Mouse (Mus musculus) lung, embryonic 15.5 days (tissue): Measurements from ENCODE around the gene Bcl10. TPM values are rescaled to one million over a fixed set of nuclear protein-coding genes. Genes with fewer than 3 reads are reported as not detected.
A peak's percentile ranks its signal among the peaks of the same experiment; 100 is the strongest.
"Not testable (repeated sequence)": the region's sequence is repeated elsewhere in the genome, so short reads cannot be mapped to it uniquely, and the experiment has no call there.

Source experiments
- ATAC-seq: fragments of 200-750 bp; cut with Nextera tagmentation; 2 replicates; pipeline ENCODE4 v1.8.0; 2017; ENCODE audit warnings: moderate number of reproducible peaks, borderline replicate concordance; ENCODE audit not compliant: low FRiP score, low TSS enrichment; ENCODE audit errors: extremely low read depth
- H3K27ac ChIP-seq: fragments of 300-500 bp; sonication (generic); 2 replicates; pipeline ENCODE4 v1.5.1; 2015; ENCODE audit warnings: moderate library complexity, mild to moderate bottlenecking, inconsistent platforms
- H3K27me3 ChIP-seq: fragments of 300-500 bp; sonication (generic); 2 replicates; pipeline ENCODE4 v1.6.1; 2015; ENCODE audit warnings: inconsistent platforms
- H3K36me3 ChIP-seq: fragments of 300-500 bp; sonication (generic); 2 replicates; pipeline ENCODE4 v1.6.1; 2015; ENCODE audit warnings: inconsistent platforms
- H3K4me1 ChIP-seq: fragments of 300-500 bp; sonication (generic); 2 replicates; pipeline ENCODE4 v1.6.1; 2015; ENCODE audit warnings: inconsistent platforms
- H3K4me2 ChIP-seq: fragments of 300-500 bp; sonication (generic); 2 replicates; pipeline ENCODE4 v1.6.1; 2015; ENCODE audit warnings: inconsistent platforms, mild to moderate bottlenecking, moderate library complexity
- H3K4me3 ChIP-seq: fragments of 300-500 bp; sonication (generic); 2 replicates; pipeline ENCODE4 v1.5.1; 2015; ENCODE audit warnings: mild to moderate bottlenecking, inconsistent platforms
- H3K9ac ChIP-seq: fragments of 300-500 bp; sonication (generic); 2 replicates; pipeline ENCODE4 v1.6.1; 2015; ENCODE audit warnings: inconsistent platforms
- H3K9me3 ChIP-seq: fragments of 300-500 bp; sonication (generic); 2 replicates; pipeline ENCODE4 v1.6.1; 2016; ENCODE audit warnings: inconsistent platforms
- WGBS: fragments of 180-500 bp; shearing (Covaris S2); methylation state at CpG from one replicate; pipeline ENCODE4 v1.1.7; 2015; 5-methylcytosine and 5-hydroxymethylcytosine counted together
- polyA plus RNA-seq: library from polyadenylated mRNA; unstranded; fragments of >200 nt; fragmentation: Nextera tagmentation; extraction: Ambion mirVana; gene quantifications from 2 replicates; pipeline ENCODE4 v1.2.1, GENCODE M21; 2015

Gene Bcl10
- polyA plus RNA-seq, 1 experiment from 2014 or later = 52.8 TPM

DNA sequence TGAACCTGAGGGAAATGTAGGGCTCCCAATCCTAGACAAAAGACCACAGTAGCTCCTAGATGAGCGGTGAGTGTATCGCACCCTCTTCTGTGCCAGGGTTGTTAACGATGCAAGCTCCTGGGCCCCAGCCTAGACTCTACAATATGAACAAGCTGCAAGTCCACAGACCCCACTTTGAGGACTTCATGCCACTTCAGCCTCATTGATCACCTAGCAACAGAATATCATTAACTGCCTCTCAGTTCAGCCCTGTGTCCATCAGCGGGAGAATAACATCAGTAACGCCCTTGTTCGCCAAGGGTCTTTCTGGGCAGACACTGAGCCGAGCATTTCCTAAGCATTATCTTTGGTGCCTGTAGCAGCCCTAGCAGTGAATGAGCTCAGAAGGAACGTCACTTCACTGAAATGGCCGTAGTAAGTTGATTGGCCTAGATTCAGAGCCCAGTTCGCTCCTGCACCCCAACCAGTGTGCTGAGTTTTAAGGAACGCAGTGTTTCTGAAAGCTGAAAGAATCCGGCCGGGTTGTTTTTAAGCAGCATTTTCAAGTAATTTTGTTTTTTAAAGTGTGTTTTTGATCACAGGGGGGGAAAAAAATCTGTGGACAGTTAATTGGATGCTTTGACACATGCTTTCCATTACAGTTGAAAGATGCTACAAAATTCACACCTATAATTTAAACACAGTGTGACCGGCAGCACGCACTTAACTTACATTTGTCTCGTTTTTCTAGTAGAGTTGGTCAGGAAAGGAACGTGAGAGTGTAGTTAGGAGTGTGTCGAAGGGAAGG, 32.1 kb upstream of the Bcl10 start:
- 75% methylated on average over 18 of the region's 18 CpGs for WGBS
- no peaks in the 10 kb centered on the region for H3K9me3 ChIP-seq

DNA sequence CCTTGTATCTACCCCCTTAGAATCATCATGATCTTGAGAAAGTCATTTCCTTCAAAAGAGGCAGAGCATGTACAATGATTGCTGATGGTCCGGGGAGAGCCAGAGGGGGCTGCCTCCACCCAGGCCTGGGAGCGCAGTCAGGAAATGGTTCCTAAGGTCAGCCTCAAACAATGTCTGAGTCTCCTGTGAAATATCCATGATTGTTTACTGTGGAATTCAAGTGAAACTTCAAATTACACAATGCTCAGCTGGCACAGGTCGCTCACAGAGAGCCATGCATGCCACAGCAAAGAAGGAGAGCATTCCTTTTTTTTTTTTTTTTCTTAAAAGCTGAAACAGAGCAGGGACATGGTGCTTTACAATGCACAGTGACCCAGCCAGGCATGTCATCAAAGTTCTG, 30.2 kb upstream of the Bcl10 start:
- WGBS = 55% methylated on average over 3 of the region's 3 CpGs
- no peak overlapping the region for H3K4me2 ChIP-seq

More for the DNA sequence above, 32.1 kb upstream of the Bcl10 start:
- H3K9ac ChIP-seq = no peak overlapping the region
- H3K27ac ChIP-seq = no peak overlapping the region
- H3K4me3 ChIP-seq = no peak overlapping the region
- peaks cover 14% of the 10 kb centered on the region for H3K4me1 ChIP-seq
- H3K4me2 ChIP-seq = no peak overlapping the region
- no peak for ATAC-seq
- H3K36me3 ChIP-seq = no peaks in the 10 kb centered on the region
- H3K27me3 ChIP-seq = no peaks in the 10 kb centered on the region

DNA sequence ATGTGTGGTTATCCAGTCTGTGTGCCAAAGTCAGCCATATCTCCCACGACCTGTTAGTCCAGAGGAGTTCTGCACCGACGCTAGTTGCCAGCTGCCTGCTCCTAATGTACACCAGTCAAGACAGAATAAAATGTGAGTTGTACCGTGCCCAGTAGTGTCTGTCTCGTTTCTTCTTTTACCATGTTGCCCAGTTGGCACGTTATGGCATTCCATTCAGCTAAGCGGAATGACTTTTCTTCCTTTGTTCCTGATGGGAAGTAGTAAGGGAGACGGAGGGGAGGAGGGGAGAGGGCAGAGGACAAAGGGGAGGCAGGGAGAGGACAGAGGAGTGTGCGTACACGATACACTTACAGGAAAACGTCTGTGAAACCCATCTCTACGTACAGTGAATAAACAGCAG, 28.5 kb upstream of the Bcl10 start:
- Histone ChIP-seq H3K4me1 (peaks cover 4% of the 10 kb centered on the region; the same call in 1 of the 2 replicates), H3K4me3 (no peak overlapping the region), H3K36me3 (no peaks in the 10 kb centered on the region), H3K27me3 (no peaks in the 10 kb centered on the region), H3K4me2 (no peak overlapping the region), H3K27ac (no peak overlapping the region), H3K9ac (no peak overlapping the region), H3K9me3 (no peaks in the 10 kb centered on the region)
- 68% methylated on average over 12 of the region's 12 CpGs for WGBS
- no peak for ATAC-seq

More for the DNA sequence above, 30.2 kb upstream of the Bcl10 start:
- H3K36me3 ChIP-seq = no peaks in the 10 kb centered on the region
- no peak overlapping the region for H3K27ac ChIP-seq
- ATAC-seq = no peak
- no peak overlapping the region for H3K4me3 ChIP-seq
- no peaks in the 10 kb centered on the region for H3K27me3 ChIP-seq
- no peak overlapping the region for H3K9ac ChIP-seq
- H3K4me1 ChIP-seq = 0 out of 2 replicates have a peak, but pooled peaks cover 3% of the 10 kb centered on the region
- H3K9me3 ChIP-seq = no peaks in the 10 kb centered on the region

DNA sequence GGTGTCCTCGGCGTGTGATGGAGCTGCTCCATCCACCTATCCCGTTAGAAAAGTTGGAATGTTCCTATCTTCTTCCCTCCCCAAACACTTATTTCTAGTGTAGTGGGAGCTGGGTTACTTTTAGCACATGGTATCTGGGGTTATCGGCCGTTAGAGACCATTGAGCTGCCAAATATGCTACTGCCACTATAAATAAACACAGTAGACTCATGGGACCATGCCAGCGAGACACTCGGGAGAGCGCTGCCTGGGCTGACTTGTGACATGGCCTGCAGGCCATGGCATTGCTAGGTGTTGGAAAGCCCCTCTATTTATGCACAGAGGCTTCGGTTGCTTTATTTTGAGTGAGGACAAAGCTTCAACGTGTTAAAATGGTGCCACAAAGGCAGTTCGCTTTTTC, 24.9 kb upstream of the Bcl10 start:
- no peak overlapping the region for H3K4me3 ChIP-seq
- 59% methylated on average over 11 of the region's 11 CpGs for WGBS
- ATAC-seq = no peak

DNA sequence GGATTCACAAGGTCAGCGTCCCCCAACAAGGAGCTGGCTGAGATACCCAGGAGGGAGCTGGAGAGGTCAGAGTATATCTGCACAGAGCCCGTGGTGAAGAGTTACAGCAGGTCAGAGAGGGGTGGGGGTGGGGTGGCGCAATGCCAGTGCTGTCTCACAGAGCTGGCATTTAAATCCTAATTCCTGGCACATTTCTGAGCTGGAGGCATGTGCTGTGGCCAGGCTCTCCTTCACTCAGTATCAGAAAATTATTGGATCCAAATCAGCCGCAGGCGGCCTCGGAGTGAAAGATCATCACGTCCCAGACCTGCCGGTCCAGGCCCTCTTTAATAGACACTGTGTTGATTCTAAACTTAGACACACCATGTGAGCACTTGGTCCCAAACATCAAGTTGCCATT, 22.8 kb upstream of the Bcl10 start:
- ATAC-seq = no peak
- 77% methylated on average over 8 of the region's 8 CpGs for WGBS
- Histone ChIP-seq H3K9me3 (no peaks in the 10 kb centered on the region), H3K4me3 (no peak overlapping the region), H3K9ac (no peak overlapping the region), H3K27ac (no peak overlapping the region), H3K4me1 (peaks cover 4% of the 10 kb centered on the region; the same call in 1 of the 2 replicates), H3K4me2 (no peak overlapping the region), H3K27me3 (no peaks in the 10 kb centered on the region), H3K36me3 (no peaks in the 10 kb centered on the region)

More for the DNA sequence above, 24.9 kb upstream of the Bcl10 start:
- no peak overlapping the region for H3K9ac ChIP-seq
- no peaks in the 10 kb centered on the region for H3K36me3 ChIP-seq
- H3K27me3 ChIP-seq = no peaks in the 10 kb centered on the region
- H3K9me3 ChIP-seq = no peaks in the 10 kb centered on the region
- H3K4me1 ChIP-seq = peaks cover 4% of the 10 kb centered on the region; the same call in 1 of the 2 replicates
- H3K4me2 ChIP-seq = no peak overlapping the region
- H3K27ac ChIP-seq = no peak overlapping the region

DNA sequence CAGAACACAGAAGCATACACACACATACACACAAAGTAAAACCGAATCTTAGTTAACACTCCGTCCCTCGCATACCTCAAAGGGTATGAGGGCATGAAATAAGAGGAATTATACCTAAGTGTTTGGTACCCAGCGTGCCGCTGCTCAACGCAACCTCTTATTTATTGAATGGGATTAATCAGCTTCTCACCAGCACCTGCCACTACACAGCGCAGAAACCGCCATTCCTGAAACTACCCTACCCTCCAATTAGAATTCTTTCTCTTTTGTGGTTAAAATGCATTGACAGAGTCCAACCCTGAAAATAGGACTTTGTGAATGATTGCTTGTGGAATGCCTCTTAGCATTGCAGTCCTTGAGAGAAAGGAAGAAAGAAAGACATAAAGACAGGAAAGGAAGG, 19.1 kb upstream of the Bcl10 start:
- Histone ChIP-seq H3K9me3 (no peaks in the 10 kb centered on the region), H3K36me3 (no peaks in the 10 kb centered on the region), H3K27ac (no peak overlapping the region), H3K27me3 (no peaks in the 10 kb centered on the region), H3K4me3 (no peak overlapping the region), H3K9ac (no peak overlapping the region), H3K4me1 (0 out of 2 replicates have a peak, but pooled peaks cover 3% of the 10 kb centered on the region), H3K4me2 (no peak overlapping the region)
- no peak for ATAC-seq
- WGBS = 79% methylated on average over 8 of the region's 8 CpGs

DNA sequence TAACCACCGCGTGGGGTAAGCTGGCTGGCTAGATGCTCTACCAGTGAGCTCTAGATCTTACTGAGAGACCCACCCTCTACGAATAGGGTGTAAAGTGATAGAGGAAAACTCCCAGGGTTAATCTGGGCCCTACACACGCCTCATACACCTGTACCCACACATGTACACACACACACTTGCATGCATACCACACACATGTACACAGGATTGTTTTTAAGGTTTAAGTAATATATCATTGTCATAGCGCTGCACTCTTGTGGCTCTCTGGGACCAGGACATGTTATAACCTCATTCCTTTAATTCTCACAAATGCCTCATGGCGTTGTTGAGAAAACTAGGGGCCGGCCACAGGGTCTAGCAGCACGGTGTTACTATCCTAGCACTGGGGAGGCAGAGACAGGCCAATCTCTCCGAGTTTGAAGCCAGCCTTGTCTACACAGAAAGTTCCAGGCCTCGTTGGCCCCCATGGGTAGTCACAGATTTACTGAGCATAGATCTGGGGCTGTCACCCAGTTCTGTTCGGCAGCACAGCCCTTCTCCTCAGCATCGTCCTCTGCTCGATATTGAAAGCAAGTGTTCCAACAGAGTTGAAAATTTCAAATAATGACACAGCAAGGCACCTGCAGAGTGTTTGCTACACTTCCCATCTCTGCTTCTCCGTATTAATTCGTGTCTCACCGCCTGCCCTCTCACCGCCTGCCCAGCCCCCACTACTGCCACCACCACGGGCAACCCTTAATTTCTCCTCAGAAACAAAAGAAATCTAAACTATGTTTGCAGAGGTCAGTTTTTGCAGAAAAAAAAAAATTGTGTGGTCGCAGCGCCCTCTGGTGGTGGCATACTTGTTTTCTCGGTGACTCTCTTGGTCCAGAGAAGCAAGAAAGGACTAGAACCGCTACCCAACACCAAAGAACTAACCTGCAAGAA, 17.5 kb upstream of the Bcl10 start:
- no peak overlapping the region for H3K27ac ChIP-seq
- peak overlapping the region; percentile 40 for H3K4me2 ChIP-seq
- H3K36me3 ChIP-seq = no peaks in the 10 kb centered on the region
- WGBS = 51% methylated on average over 22 of the region's 22 CpGs
- no peaks in the 10 kb centered on the region for H3K9me3 ChIP-seq
- ATAC-seq = no peak
- H3K4me3 ChIP-seq = 0 out of 2 replicates have a peak overlapping the region, but pooled peaks have one; percentile 11
- 0 out of 2 replicates have a peak, but pooled peaks cover 3% of the 10 kb centered on the region for H3K4me1 ChIP-seq
- H3K27me3 ChIP-seq = no peaks in the 10 kb centered on the region
- no peak overlapping the region for H3K9ac ChIP-seq

DNA sequence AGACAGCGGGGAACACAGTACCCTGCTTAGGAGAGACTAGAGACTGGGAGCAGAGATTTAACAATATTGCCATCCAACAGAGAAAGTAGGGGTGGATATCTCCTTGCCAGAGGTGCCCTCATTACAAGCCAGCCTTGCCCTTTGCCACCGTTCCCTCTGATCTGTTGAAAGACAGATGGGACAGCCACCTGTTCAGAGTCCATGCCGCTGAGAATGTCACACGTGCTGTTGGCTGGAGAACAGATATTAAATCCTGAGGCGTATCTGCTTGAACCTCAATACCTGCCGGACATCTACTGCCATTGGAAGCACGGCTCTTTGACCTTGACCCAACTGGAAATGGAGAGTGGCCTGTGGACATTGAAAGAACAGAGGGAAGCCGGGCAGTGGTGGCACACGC, 16.0 kb upstream of the Bcl10 start:
- no peak overlapping the region for H3K4me2 ChIP-seq
- H3K27me3 ChIP-seq = no peaks in the 10 kb centered on the region
- H3K4me1 ChIP-seq = 0 out of 2 replicates have a peak, but pooled peaks cover 3% of the 10 kb centered on the region
- no peaks in the 10 kb centered on the region for H3K36me3 ChIP-seq
- H3K27ac ChIP-seq = no peak overlapping the region
- no peak for ATAC-seq
- no peak overlapping the region for H3K9ac ChIP-seq
- WGBS = 85% methylated on average over 9 of the region's 9 CpGs
- H3K9me3 ChIP-seq = no peaks in the 10 kb centered on the region
- no peak overlapping the region for H3K4me3 ChIP-seq

DNA sequence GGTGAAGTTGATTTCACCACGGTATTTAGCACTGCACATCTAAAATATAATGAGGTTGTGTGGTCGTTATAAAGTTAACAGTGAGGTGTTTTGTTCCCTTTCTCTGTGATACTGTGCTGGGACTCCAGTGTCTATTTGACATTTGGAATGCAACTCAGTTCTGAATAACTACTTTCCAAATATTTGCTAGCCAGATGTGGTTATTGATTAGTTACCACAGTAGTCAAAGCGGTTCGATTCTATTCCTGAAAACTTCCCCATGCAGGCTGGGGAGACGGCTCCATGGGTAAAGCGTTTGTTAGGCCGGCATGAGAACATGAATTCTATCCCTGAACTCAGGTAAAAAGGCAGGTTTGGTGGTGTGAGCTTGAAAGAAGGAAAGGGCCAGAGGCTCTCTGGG, 10.1 kb upstream of the Bcl10 start:
- Histone ChIP-seq H3K4me3 (no peak overlapping the region), H3K36me3 (no peaks in the 10 kb centered on the region), H3K9ac (no peak overlapping the region), H3K4me1 (no peaks in the 10 kb centered on the region), H3K9me3 (no peaks in the 10 kb centered on the region), H3K4me2 (no peak overlapping the region), H3K27me3 (no peaks in the 10 kb centered on the region), H3K27ac (no peak overlapping the region)
- no peak for ATAC-seq
- WGBS = 78% methylated on average over 7 of the region's 7 CpGs

DNA sequence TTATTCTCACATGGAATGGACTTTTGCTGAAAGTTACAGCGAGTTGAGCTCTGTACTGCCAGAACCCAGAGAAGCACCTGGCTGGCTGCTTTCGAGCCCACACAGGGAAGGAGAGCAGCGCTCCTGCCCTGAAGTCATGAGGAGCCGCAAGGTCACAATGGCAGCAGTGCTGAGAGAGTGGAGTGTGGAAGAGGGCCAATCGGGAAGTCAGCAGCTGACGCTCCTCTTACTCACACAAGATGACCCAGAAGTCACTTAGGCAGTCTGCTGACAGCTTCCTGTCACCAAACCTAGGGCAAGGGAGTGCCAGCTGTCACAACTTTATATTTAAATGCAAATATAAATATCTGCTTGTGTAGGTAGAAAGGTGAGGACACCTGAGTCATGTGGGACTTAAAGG, 9.3 kb upstream of the Bcl10 start:
- 57% methylated on average over 6 of the region's 6 CpGs for WGBS
- Histone ChIP-seq H3K9me3 (no peaks in the 10 kb centered on the region), H3K27ac (no peak overlapping the region), H3K4me3 (no peak overlapping the region), H3K36me3 (no peaks in the 10 kb centered on the region), H3K27me3 (no peaks in the 10 kb centered on the region), H3K4me1 (no peaks in the 10 kb centered on the region), H3K9ac (no peak overlapping the region), H3K4me2 (no peak overlapping the region)
- no peak for ATAC-seq

DNA sequence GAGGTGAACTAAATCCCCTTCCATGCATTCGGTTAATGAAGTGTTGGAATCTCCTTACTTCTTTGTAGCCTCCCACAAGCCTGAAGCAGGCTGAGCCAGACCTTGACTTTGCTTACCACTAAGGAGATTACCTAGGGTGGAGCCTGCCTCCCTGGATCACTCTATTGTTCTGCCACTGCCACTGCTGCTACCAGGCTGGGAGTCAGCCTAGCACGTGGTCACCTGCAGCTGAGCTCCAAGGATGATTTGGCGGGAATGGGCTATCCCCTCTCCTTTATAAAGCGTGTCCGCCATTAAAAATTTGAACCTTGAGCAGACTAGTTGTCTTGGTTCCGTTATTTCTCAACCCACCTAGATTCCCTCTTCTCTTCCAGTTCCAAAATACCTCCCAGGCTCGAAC, 8.7 kb upstream of the Bcl10 start:
- H3K9me3 ChIP-seq, H3K9ac ChIP-seq, H3K4me3 ChIP-seq, H3K4me2 ChIP-seq, ATAC-seq, H3K4me1 ChIP-seq, H3K36me3 ChIP-seq, H3K27me3 ChIP-seq, H3K27ac ChIP-seq: not testable (repeated sequence)
- WGBS = 73% methylated on average over 7 of the region's 7 CpGs

DNA sequence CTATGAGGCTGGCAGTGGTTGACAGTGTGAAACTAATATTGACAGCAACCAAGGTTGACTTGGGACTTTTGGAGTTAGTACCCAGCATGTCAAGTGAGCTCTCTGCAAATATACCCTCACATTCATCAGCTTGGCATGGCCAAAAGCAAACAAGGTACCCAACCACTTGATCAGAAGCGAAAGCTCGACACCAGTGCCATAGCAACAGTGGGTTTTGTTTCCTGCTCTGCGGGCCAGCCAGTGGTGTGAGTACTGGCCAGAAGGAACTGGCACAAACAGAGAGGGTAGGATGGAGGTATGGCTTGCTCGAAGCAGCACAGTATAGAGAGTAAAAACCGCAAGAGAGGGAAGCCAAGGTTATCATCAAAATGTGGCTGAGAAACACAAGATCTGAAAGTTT, 6.2 kb upstream of the Bcl10 start:
- no peak overlapping the region for H3K4me3 ChIP-seq
- no peak overlapping the region for H3K27ac ChIP-seq
- H3K9me3 ChIP-seq = no peaks in the 10 kb centered on the region
- no peaks in the 10 kb centered on the region for H3K36me3 ChIP-seq
- H3K4me2 ChIP-seq = no peak overlapping the region
- H3K4me1 ChIP-seq = no peaks in the 10 kb centered on the region
- H3K9ac ChIP-seq = no peak overlapping the region
- ATAC-seq = no peak
- no peaks in the 10 kb centered on the region for H3K27me3 ChIP-seq
- 71% methylated on average over 5 of the region's 5 CpGs for WGBS
